Mouse (Mus musculus) brain, embryonic 14.5 days (tissue): ENCODE results near the gene Fam78a. TPM values are rescaled to one million over a fixed set of nuclear protein-coding genes. Genes with fewer than 3 reads are reported as not detected.

Source experiments
- DNase-seq: peaks from one replicate; pipeline ENCODE4 v3.0.0-alpha.2; 2011; ENCODE audit warnings: low read depth
- CTCF ChIP-seq: fragments of 200-500 bp; IDR thresholded peaks from 2 replicates; pipeline ENCODE4 v1.5.1; 2012; ENCODE audit warnings: inconsistent platforms, mild to moderate bottlenecking, moderate library complexity, borderline replicate concordance; ENCODE audit not compliant: insufficient read depth, insufficient read length; ENCODE audit errors: extremely low read depth
- POLR2A ChIP-seq: fragments of 200-500 bp; IDR thresholded peaks from 2 replicates; pipeline ENCODE4 v1.6.1; 2012; ENCODE audit warnings: mild to moderate bottlenecking, inconsistent platforms, borderline replicate concordance; ENCODE audit not compliant: poor library complexity, insufficient read depth, insufficient read length, severe bottlenecking; ENCODE audit errors: extremely low read depth
- polyA plus RNA-seq: library from polyadenylated mRNA; depleted of rRNA; stranded (reverse); fragments of >200 nt; gene quantifications from 2 replicates; pipeline ENCODE4 v1.2.3, GENCODE M21; 2012; rRNA removed

Gene Fam78a
- polyA plus RNA-seq, 1 experiment, result 0.86 TPM

- no peak for TF ChIP-seq POLR2A
- no peak for TF ChIP-seq CTCF
- peak; percentile 40 for DNase-seq
These were observed 55.0 kb downstream of the Fam78a start for GRCm38 (mm10) chr2:32029636-32030035.

GRCm38 (mm10) chr2:32024372-32024771 is 60.3 kb downstream of the Fam78a start:
- DNase-seq, result no peak
- TF ChIP-seq POLR2A (no peak), CTCF (no peak)

GRCm38 (mm10) chr2:32020229-32020628 is 64.4 kb downstream of the Fam78a start:
- no peak for DNase-seq
- TF ChIP-seq CTCF (no peak), POLR2A (no peak)

GRCm38 (mm10) chr2:32019704-32020103 is 65.0 kb downstream of the Fam78a start:
- DNase-seq, result no peak
- no peak for TF ChIP-seq CTCF
- no peak for TF ChIP-seq POLR2A

GRCm38 (mm10) chr2:32008716-32009115 is 75.9 kb downstream of the Fam78a start:
- DNase-seq, result no peak

GRCm38 (mm10) chr2:32008311-32008710 is 76.3 kb downstream of the Fam78a start:
- TF ChIP-seq CTCF (no peak), POLR2A (no peak)
- DNase-seq, result no peak

More at GRCm38 (mm10) chr2:32008716-32009115, 75.9 kb downstream of the Fam78a start:
- TF ChIP-seq CTCF (no peak), POLR2A (no peak)

Other genes with a start within 250 kb of the Fam78a start
- 7.2 and 10.0 TPM in 2 replicates for gene Fibcd1, start 238.9 kb downstream of the Fam78a start, polyA plus RNA-seq
- 5.8 and 12.0 TPM in 2 replicates for gene Lamc3, start 197.6 kb downstream of the Fam78a start, polyA plus RNA-seq
- gene Aif1l, start 134.7 kb downstream of the Fam78a start, polyA plus RNA-seq, result 31.2 and 40.1 TPM in 2 replicates
- 34.8 and 42.1 TPM in 2 replicates for gene Nup214, start 110.4 kb downstream of the Fam78a start, polyA plus RNA-seq
- gene Plpp7, start 10.7 kb upstream of the Fam78a start, polyA plus RNA-seq, result 20.5 and 21.1 TPM in 2 replicates
- gene Prrc2b, start 66.2 kb upstream of the Fam78a start, polyA plus RNA-seq, result 94.4 and 171 TPM in 2 replicates
- gene Pomt1, start 151.7 kb upstream of the Fam78a start, polyA plus RNA-seq, result 46.4 and 48.7 TPM in 2 replicates
- gene Uck1, start 175.3 kb upstream of the Fam78a start, polyA plus RNA-seq, result 70.7 and 82.4 TPM in 2 replicates
- 42.9 and 54.6 TPM in 2 replicates for gene Golga2, start 202.5 kb upstream of the Fam78a start, polyA plus RNA-seq
- gene Swi5, start 203.2 kb upstream of the Fam78a start, polyA plus RNA-seq, result 296 and 327 TPM in 2 replicates